Mouse (Mus musculus) ES-E14 (cell line): ENCODE measurements around the gene Inafm2. TPM values are rescaled to one million over a fixed set of nuclear protein-coding genes. Genes with fewer than 3 reads are reported as not detected.

ENCODE experiments used
- DNase-seq: peaks from one replicate; pipeline ENCODE4 v3.0.0-alpha.2; 2013; ENCODE audit warnings: low read depth, low spot score
- H3K27ac ChIP-seq: 2 replicates; pipeline ENCODE4 v1.5.1; 2012; ENCODE audit warnings: low read depth, mild to moderate bottlenecking, low read length, moderate library complexity, mixed read lengths; ENCODE audit not compliant: poor library complexity, insufficient read depth, severe bottlenecking
- H3K36me3 ChIP-seq: 2 replicates; pipeline ENCODE4 v1.6.1; 2012; ENCODE audit warnings: mild to moderate bottlenecking, low read length, moderate library complexity, mixed read lengths; ENCODE audit not compliant: control insufficient read depth, poor library complexity, insufficient read depth, severe bottlenecking
- H3K4me1 ChIP-seq, 2 experiments: fragments of 150-350 bp in 1 of 2; sonication (generic) in 1 of 2; 2 replicates each; pipeline ENCODE4 v1.6.1; 2012; ENCODE audit warnings: low read length in 2 of 2, mild to moderate bottlenecking in 1 of 2, mixed read lengths in 1 of 2; ENCODE audit not compliant: control insufficient read depth in 2 of 2, insufficient read depth in 2 of 2, poor library complexity in 1 of 2
- H3K4me3 ChIP-seq, 2 experiments: fragments of 150-350 bp in 1 of 2; sonication (generic) in 1 of 2; 2 replicates each; pipeline ENCODE4 v1.5.1; 2012; ENCODE audit warnings: low read length in 2 of 2, low read depth in 1 of 2, mild to moderate bottlenecking in 1 of 2, mixed read lengths in 1 of 2; ENCODE audit not compliant: insufficient read depth in 1 of 2, poor library complexity in 1 of 2, severe bottlenecking in 1 of 2
- H3K9ac ChIP-seq: 2 replicates; pipeline ENCODE4 v1.6.1; 2012; ENCODE audit warnings: low read depth, mild to moderate bottlenecking, low read length, mixed read lengths; ENCODE audit not compliant: poor library complexity, insufficient read depth, severe bottlenecking
- H3K9me3 ChIP-seq: fragments of 150-350 bp; sonication (generic); 2 replicates; pipeline ENCODE4 v1.6.1; 2012; ENCODE audit warnings: low read depth, mild to moderate bottlenecking, low read length; ENCODE audit not compliant: control insufficient read depth, insufficient read depth
- CHD2 ChIP-seq: IDR thresholded peaks from 2 replicates; pipeline ENCODE4 v1.6.1; 2014; ENCODE audit warnings: mild to moderate bottlenecking, low read depth, low read length, inconsistent platforms
- HCFC1 ChIP-seq: IDR thresholded peaks from 2 replicates; pipeline ENCODE4 v1.6.1; 2012; ENCODE audit warnings: low read length, inconsistent platforms, borderline replicate concordance; ENCODE audit not compliant: insufficient read depth
- MAFK ChIP-seq: IDR thresholded peaks from 2 replicates; pipeline ENCODE4 v1.6.1; 2014; ENCODE audit warnings: mild to moderate bottlenecking, low read depth, low read length, inconsistent platforms; ENCODE audit not compliant: insufficient read depth
- ZC3H11A ChIP-seq: IDR thresholded peaks from 2 replicates; pipeline ENCODE4 v1.6.1; 2012; ENCODE audit warnings: low read depth, mild to moderate bottlenecking, inconsistent platforms, low read length, borderline replicate concordance
- ZNF384 ChIP-seq: IDR thresholded peaks from 2 replicates; pipeline ENCODE4 v1.6.1; 2012; ENCODE audit warnings: low read depth, low read length, inconsistent platforms
- in situ Hi-C, 2 experiments: fragments of 600-800 bp; cut with MboI; formaldehyde crosslinking; loops; one replicate each; pipeline ENCODE4 v1.15.1; 2025; ENCODE audit warnings: low sequenced_read_pairs in 2 of 2, inconsistent platforms in 1 of 2; ENCODE audit not compliant: unreplicated experiment in 2 of 2
- total RNA-seq: library from RNA; depleted of rRNA; stranded (reverse); fragments of 300-350 nt; gene quantifications from 2 replicates; pipeline ENCODE4 v1.2.3, GENCODE M21; 2012

Gene Inafm2
- total RNA-seq, 1 experiment = 2.7 TPM

DNA sequence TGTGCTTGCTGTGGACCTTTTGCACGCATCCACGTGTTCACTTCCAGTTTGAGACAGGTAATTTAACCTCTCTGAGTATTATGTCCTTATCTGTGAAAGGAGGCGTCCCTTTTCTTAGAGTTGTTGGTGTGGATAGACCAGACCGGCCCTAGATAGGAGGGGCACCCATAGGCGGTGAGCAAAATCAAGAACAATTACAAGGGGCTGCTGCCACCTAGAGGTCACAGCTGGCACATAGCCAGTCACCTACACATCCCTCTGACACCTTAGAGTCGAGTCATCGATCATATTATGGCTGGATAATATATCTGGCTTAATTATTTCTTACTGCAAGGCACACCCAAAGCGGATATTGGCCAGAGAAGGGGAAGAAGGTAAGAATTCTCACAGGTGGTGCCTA is 14.3 kb downstream of the Inafm2 start:
- Histone ChIP-seq H3K9me3 (no peaks in the 10 kb centered on the region), H3K4me1 (peaks cover 4 to 17% of the 10 kb centered on the region in 2 experiments), H3K4me3 (no peak overlapping the region), H3K27ac (no peak overlapping the region), H3K36me3 (no peaks in the 10 kb centered on the region), H3K9ac (no peak overlapping the region)
- TF ChIP-seq ZNF384 = no peak
- no peak; the same call in 1 of the 2 replicates for TF ChIP-seq ZC3H11A
- no peak for TF ChIP-seq MAFK
- no peak for TF ChIP-seq HCFC1
- TF ChIP-seq CHD2 = no peak
- no peak for DNase-seq
- in situ Hi-C loops = no loop called here

DNA sequence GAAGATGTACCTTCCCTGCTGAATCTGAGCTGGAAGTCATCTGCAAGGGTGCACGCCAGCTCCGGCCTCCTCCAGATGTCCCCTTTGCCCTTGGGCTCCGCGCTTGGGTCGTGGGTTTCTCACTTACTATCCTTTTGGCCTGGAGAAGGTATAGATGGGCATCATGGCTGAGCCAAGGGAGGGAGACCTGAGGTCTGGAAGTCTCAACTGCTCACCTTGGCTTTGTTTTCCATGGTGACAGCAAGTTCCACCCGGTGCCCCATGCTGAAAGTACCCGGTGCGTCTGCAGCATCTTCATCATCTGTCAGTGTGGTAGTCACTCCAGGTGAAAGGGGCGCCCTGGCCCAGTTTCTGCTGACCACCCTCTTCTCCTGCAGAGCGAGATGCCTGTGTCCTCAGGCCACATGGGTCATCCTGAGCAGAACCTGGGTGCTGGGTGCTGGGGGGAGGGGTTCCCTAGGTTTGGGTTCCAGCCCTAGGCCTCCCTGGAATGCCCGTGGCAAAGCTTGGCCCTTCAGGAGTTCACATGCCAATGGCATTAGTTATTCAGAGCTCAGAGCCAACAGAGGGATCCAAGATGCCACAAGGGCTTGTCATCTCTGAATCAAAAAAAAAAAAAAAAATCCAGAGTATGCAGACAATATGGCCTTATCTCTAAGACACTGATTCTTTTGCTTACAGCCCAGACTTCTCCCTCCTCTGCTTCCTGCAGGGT is 14.9 kb downstream of the Inafm2 start:
- in situ Hi-C loops = no loop called here
- no peak for DNase-seq
- H3K27ac ChIP-seq = no peak overlapping the region
- H3K4me3 ChIP-seq = no peak overlapping the region
- no peaks in the 10 kb centered on the region for H3K9me3 ChIP-seq
- H3K9ac ChIP-seq = no peak overlapping the region
- H3K36me3 ChIP-seq = no peaks in the 10 kb centered on the region
- peaks cover 4 to 17% of the 10 kb centered on the region in 2 experiments for H3K4me1 ChIP-seq
- no peak for TF ChIP-seq ZNF384
- TF ChIP-seq ZC3H11A = no peak
- no peak for TF ChIP-seq HCFC1
- TF ChIP-seq MAFK = no peak
- no peak for TF ChIP-seq CHD2

DNA sequence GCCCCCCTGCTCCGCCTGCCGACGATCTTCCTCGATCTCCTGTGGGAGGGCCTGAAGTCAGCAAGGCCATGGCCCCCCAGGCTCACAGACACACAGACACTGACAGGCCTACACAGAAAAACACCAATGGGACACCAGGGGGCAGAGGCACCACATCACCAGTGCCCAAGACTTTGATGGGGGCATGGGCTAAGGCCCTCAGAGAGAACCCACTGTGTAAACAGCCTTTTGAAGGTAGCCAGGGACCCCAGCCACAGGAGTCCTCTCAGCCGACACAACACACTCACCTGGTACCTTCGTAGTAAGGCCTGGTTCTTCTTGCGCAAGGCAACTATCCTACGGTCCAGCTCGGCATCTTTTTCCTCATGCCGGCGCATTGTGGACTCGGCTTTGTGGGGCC is 15.8 kb downstream of the Inafm2 start:
- DNase-seq = no peak
- Histone ChIP-seq H3K4me3 (no peak overlapping the region), H3K9me3 (no peaks in the 10 kb centered on the region), H3K4me1 (peaks cover 4 to 17% of the 10 kb centered on the region in 2 experiments), H3K27ac (no peak overlapping the region), H3K9ac (no peak overlapping the region), H3K36me3 (no peaks in the 10 kb centered on the region)
- TF ChIP-seq MAFK (no peak), CHD2 (no peak), ZC3H11A (no peak), HCFC1 (no peak), ZNF384 (no peak)
- in situ Hi-C loops = no loop called here

DNA sequence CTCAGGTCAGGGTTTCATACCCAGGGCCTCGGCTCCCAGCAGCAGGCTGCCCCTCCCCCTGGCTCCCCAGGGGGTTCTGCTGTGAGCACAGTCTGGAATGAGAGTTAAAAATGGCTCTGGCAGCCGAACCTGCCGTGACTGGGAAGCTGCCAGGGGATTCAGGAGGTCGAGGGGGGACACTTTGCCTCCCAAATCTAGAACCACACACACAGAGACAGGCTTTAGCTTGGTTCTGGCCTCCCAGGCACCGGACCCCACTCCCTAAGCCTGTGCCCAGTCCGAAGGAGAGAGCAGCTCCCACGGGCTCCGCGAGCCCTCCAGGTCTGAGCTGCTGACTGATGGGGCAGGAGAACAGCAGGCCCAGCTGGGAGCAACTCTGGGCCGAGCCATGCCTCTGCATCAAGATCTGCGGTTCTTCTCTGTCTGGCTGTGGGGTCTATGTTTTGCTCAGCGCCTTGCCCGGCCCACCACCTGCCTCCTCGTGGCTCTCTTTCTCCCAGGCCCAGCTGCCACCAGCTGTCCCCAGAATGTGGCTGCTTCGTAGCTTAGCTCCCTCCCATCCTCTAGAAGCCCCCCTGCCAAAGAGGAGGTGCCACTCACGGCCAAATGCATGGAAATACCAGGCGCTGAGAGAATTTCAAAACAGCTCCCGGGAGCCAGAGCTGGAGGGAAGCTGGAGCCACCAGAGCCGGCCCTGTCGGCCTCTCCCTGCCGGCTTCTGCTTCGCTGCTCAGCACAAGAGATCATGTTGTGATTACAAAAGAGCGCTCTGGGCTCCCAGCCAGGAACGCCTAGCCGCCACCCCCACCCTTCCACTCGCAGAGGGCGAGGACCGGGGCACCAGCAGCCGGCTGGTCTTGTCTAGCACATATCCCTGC is 16.6 kb downstream of the Inafm2 start, which contains the start of gene Ccdc9b:
TSS of gene Ccdc9b (minus strand) at position 756 of the 878 bp plus-strand sequence.
- Histone ChIP-seq H3K27ac (no peak within 1 kb of the TSS), H3K36me3 (no peaks in the 10 kb centered on the region), H3K9ac (peak within 1 kb of the TSS; percentile 6; the same call in 1 of the 2 replicates), H3K4me3 (peak within 1 kb of the TSS; percentile 6 to 27; a peak in 3 of 4 replicates), H3K4me1 (peaks cover 4 to 17% of the 10 kb centered on the region in 2 experiments), H3K9me3 (no peaks in the 10 kb centered on the region)
- TF ChIP-seq ZC3H11A (no peak), MAFK (no peak), ZNF384 (no peak), HCFC1 (no peak), CHD2 (no peak)
- in situ Hi-C loops = no loop called here
- no peak for DNase-seq
